Mouse (Mus musculus) myocyte (in vitro differentiated cells): Measurements from ENCODE around the gene Mtx1.

ENCODE experiments used
- E2F4 ChIP-seq: IDR thresholded peaks from one replicate; pipeline ENCODE4 v1.6.1; 2011; ENCODE audit warnings: mild to moderate bottlenecking, control low read depth, moderate library complexity; ENCODE audit not compliant: insufficient read depth
- MAX ChIP-seq: IDR thresholded peaks from one replicate; pipeline ENCODE4 v1.6.1; 2011; ENCODE audit warnings: low read depth, mild to moderate bottlenecking, control low read depth
- MYOG ChIP-seq, 3 experiments: IDR thresholded peaks; one replicate each; pipeline ENCODE4 v1.6.1; 2011; ENCODE audit warnings: control low read depth in 2 of 3, low read depth in 2 of 3, mild to moderate bottlenecking in 2 of 3; ENCODE audit not compliant: insufficient read length in 2 of 3, control insufficient read depth in 1 of 3, insufficient read depth in 1 of 3
- POLR2A ChIP-seq: IDR thresholded peaks from one replicate; pipeline ENCODE4 v1.6.1; 2011; ENCODE audit warnings: low read depth, mild to moderate bottlenecking, control low read depth, moderate library complexity; ENCODE audit not compliant: insufficient read length
- POLR2AphosphoS2 ChIP-seq: IDR thresholded peaks from one replicate; pipeline ENCODE4 v1.6.1; 2011; ENCODE audit warnings: low read depth, control low read depth; ENCODE audit not compliant: insufficient read length
- REST ChIP-seq: IDR thresholded peaks from one replicate; pipeline ENCODE4 v1.6.1; 2011; ENCODE audit warnings: mild to moderate bottlenecking, control low read depth, moderate library complexity; ENCODE audit not compliant: insufficient read depth, insufficient read length
- TCF12 ChIP-seq: IDR thresholded peaks from one replicate; pipeline ENCODE4 v1.6.1; 2011; ENCODE audit warnings: mild to moderate bottlenecking, control low read depth; ENCODE audit not compliant: poor library complexity, insufficient read depth, severe bottlenecking
- USF1 ChIP-seq: IDR thresholded peaks from one replicate; pipeline ENCODE4 v1.6.1; 2011; ENCODE audit warnings: low read depth, mild to moderate bottlenecking, control low read depth, moderate library complexity

DNA sequence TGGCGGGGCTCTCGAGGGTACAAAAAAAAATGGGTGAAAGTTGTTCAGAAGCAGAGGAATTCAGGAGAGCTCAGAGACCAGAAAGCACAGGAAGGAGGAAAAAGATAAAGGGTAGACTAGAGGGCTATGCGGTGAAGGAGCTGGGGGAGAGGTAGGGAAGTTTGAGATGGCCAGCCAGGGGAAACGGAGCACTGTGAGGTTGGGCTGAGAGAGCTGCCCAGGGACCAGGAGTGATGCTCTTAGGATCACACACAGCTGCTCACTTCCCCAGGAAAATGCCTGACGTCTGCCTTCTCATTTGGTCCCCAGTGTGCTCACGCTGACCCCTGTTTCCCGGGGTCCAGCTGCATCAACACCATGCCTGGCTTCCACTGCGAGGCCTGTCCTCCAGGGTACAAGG lies 7.3 kb downstream of the Mtx1 start:
- TF ChIP-seq POLR2A (no peak), MYOG (IDR thresholded peaks at IDR 0.05; ENCODE audit: control insufficient read depth in 1 of 3, insufficient read depth in 1 of 3, insufficient read length in 2 of 3, low read depth in 2 of 3) (no peak), E2F4 (no peak), TCF12 (no peak), MAX (no peak), REST (no peak), POLR2AphosphoS2 (no peak), USF1 (no peak)
